Mouse (Mus musculus) hematopoietic stem cell, adult 5-6 weeks (primary cell): ENCODE measurements around the gene Hspg2. TPM values are rescaled to one million over a fixed set of nuclear protein-coding genes. Genes with fewer than 3 reads are reported as not detected.

Experiments
- ATAC-seq, 2 experiments: fragments of 125-278 bp in 1 of 2; replicated peaks in 1 of 2; 2 replicates each; pipeline ENCODE4 v1.8.0; 2016 to 2017; ENCODE audit warnings: inconsistent platforms in 2 of 2, mild to moderate bottlenecking in 2 of 2, moderate number of reproducible peaks in 2 of 2, low read depth in 1 of 2, moderate TSS enrichment in 1 of 2; ENCODE audit not compliant: low FRiP score in 2 of 2, poor library complexity in 2 of 2, severe bottlenecking in 2 of 2, insufficient read depth in 1 of 2, low TSS enrichment in 1 of 2
- total RNA-seq: library from RNA; stranded (forward); fragments of 172-1452, 232-1000 nt; gene quantifications from 2 replicates; pipeline ENCODE4 v1.2.3, GENCODE M21; 2017

Hspg2 gene
- total RNA-seq, 1 experiment from 2014 or later = not detected

DNA sequence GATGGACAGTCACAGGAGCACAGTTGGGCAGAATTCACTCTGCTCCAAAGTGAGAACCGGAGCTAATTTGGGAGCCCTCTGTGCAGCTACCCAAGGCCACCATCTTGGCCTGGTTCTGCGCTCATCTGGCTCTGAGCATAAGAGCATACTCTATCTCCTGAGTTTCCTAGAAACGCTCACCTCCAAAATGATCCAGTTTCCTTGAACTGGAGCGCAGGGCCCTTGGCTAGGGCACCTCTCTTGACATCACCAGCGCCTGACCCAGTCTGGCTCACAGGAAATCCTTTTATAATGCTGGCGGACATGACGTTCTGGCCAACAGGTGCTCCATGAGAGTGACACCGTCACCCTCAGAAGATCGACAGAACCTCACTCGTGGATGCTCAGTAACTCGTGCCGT, 12.0 kb upstream of the Hspg2 start:
- no peak for ATAC-seq

DNA sequence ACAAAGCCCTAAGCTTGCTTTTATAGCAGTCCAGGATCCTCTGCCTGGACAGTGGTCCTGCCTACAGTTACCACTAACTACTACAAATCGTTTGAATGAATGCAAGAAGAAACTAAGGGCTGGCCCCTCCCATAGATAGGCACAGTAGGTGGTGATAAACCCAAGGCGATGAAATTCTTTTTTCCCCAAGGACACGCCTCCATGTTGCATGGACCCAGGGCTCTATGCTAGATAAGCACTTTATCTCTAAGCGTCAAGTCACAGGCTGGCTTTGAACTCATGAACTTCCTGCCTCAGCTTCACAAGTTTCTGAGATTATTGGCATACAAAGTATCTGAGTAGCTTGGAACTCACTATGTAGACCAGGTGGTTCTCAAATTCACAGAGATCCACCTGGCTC, 11.3 kb upstream of the Hspg2 start:
- no peak for ATAC-seq

DNA sequence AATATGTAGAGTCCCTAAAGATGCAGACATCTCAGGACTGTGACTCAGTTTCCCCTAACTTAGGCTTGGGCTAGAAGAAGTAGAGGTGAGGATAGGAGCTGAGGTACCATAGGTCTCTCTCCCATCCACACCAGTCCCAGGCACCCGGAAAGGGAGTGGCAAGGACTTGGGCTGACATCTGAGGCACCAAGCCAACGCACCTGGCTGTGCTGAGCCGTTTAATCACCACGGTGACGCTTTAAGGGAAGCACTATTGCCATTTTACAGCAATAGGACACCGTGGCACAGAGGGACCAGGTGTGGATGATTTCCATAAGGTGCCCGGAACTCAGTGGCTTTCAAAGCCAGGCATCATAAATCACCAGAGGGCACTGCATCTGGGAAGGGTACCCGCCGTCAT, 10.3 kb upstream of the Hspg2 start:
- no peak for ATAC-seq

DNA sequence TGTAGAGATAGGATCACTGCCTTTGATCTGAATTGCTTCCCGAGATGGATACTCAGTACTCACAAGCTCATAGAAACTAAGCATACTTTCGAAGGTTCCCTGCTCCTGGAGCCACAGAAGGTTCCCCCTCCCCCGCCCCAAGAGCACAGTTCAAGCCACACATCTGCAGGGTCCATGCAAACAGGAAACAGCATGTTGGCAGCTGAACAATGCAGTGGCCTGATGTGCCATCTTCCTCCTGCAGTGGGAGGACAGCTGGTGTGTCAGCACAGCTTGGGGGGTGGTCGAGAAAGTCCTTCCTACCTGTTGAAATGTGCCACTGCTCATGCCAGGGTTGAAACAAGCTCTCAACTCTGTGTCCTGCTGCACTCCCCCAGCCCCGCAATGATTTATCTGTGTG, 9.7 kb upstream of the Hspg2 start:
- peak in 1 of 2 experiments; percentile 27; a peak in 1 of 4 replicates for ATAC-seq

DNA sequence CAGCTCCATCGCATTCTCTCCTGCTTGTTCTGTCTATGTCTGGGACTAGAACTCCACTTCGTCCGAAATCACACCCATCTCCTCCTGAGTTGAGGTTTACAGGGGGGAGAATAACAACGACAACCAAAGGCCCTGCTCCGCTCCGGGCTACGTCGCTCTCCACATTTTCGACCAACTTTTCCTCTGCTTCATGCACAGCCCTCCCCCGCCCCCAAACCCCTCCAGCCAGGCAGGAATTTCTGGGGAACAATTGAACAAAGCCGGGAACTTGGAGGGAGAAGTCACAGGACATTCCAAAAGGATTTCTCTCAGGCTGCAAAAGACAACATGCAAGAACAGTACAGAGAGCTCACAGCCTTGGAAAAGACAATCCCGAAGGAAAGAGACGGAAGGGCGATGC, 7.9 kb upstream of the Hspg2 start:
- ATAC-seq = no peak

DNA sequence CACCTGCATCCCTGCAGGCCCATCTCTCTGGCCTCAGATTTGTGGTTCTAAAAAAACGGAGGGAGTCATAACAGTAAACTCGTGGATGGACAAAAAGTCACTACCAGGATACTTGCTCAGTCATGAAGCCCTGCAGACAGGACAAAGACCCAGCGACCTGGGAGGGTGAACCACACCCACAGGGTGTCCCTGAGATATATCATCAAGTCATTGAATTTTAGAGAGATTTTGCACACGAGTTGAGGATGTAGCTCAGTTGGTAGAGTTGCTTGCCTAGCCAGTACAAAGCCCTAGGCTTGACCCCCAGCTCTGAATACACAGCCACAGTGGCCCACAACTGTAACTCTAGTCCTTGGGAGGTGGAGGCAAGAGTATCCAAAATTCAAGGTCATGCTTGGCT, 7.4 kb upstream of the Hspg2 start:
- no peak for ATAC-seq

DNA sequence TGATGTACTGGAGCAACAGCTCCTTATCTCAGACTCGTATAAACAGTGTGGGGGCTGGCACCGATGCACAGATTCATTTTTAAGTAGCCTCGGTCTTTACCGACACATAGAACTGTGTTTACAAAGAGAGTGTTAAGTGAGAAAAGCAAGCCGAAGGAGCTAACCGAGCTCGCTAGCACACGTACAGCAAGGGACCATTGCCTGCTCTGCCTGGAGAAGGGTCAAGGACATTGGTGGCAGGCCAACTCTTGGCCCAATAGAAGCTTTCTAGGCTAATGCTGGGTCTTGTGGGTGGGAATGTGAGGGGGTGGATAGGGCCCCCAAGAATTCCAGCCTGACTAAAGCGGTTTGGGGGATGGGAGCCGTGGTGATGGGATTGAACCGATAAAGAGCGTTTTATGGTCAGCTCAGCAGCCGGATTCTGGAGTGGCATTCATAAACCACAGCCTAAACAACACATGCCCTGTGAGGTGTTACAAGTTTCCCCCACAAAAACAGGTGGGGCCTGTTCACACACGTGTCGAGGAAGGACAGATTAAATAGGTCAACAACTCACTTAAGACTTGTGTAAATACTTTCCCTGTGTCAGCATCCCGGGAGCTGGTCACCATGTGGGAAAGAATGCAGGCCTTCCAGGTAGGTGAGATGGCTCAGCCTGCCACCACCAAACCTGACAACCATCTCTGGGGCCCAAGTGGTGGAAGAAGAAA, 6.4 kb upstream of the Hspg2 start:
- ATAC-seq = no peak

DNA sequence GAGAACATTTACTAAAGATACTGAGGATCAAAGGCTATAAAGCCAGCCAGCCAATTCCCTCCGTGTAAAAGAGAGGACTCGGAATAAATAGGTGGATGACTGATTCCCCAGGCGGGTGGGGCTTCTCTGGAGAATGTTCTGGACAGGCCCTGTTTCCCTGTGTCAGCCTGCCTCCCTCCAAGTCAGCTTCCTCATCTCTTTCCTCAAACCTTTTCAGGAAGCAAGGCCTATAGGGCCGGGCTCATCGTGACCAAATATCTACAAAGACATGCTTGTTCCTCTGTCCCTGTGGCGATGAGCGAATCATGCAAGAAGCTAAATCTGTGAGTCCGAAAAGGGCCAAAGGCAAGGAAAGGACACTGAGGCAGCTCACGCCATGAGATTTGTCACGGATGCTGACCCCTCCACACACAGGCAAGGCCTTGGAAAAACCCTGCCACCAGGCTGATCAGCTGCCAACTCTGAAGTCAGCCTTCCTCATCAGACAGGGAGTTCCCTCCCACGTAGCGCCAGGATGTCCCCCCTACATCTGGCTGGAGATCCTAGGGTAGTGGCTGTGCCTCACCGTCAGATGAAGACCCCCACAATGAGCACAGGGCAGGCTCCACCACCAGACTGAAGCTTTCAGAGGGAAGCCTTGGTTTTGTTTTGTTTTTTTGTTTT, 3.3 kb upstream of the Hspg2 start:
- ATAC-seq = no peak

DNA sequence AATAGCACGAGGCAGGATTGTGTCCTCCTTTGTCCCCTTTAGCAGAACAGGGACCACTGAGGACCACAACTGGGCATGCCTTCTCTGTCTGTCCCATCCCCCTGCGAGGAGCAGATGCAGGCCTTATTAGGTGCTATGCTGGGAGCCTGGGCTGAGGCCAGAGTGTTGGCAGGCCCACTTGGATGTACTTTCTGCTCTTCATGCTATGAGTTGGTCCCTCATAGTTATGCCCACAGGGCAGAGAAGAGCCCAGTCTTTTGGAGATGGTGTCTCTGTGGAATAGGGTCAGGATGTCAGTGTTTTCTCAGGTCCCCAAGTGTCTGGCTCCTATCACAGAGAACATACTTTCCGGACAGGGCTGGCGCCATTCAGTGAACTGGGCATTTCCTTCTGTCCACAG, 1.6 kb upstream of the Hspg2 start:
- no peak for ATAC-seq

DNA sequence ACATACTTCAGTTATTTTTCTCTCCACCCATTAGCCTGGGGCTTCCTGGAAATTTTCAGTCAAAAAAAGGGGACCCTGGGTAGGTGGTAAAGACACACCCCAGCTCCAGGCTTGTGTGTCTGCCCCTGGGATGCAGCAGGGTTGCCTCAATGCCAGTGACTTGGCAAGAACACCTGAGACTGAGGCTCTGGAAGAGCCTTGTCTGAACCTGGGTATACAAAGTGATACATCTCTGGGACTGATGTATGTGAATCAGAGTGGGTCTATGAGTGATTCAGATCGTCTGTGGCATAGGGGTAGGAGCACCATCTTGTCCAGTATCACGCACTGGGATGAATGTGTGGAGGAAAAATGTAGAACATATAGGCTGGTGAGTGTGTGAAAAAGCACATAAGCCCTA, 1.0 kb upstream of the Hspg2 start:
- no peak for ATAC-seq

DNA sequence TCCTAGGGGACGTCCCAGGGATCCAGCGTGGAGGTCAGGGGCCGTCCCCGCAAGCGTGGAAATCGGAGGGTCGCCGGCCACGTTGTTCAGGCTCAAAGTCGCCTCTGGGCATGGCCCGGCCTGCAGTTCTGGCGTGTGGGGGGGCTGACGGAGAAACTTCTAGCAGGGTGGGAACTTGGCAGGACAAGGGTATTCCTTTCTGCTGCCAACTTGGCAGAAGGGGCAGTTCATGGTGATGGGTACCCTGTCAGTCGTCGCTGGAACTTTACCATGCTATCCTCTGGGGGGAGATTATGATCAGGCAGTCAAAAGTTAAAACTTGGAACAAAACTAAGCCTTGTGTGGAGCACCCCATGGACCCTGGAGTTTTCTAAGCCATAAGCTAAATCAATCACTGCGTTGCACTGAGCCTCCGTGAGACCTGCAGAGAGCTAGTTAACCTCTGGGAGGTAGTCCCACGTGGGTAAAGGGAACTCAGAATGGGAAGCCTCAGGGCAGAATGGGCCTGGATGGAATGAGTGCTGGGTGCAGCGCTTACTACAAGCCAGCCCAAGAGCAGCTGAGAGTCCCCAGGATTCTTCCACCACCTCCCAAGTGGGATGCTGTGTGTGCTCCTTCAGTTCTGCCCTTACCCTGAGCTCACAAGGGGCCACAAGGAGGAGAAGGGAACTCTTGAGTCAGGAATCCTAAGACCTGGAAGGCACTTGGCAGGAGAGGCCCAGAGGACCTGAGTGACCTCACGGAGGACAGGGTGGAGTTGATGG, 694 bp downstream of the Hspg2 start:
- no peak for ATAC-seq

DNA sequence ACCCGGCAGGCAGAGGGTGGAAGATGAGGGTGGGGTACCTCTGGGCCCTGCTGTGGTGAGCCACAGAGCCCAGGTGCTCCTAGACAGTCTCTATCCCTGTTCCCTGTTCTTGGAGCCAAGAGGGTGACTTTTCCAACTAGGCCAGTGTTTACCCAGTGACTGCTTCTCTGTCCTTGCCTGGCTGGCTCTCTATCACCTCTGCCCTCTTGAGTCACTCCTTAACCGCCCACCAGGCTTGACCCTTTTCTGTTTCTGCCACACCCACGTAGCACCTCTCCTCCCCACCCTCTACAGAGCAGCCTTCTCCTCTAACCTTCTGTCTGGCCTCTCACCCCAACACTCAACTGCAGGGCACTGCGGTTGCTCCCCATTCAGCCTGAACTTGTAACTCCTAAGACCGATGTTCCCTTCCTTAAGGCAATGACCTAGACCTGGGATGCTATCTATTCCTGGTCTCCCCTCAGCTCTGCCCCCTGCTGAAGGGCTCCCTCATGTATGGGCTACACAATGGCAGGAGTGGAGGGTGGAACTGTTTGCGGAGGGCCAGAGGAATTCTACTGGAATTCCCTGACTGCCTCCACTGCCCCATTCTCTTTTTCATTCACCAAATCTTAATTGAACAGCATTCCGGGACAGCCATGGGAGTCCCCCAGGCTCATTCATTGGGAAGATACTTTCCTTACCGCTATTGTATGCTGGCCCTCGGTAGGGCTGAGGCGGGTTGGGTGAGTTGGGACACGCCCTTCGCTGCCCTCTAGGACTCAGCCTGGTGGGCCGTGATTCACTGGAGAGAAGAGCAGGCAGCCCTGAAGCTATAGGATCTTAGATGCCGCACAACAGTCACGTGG, 1.5 kb downstream of the Hspg2 start:
- ATAC-seq = no peak

DNA sequence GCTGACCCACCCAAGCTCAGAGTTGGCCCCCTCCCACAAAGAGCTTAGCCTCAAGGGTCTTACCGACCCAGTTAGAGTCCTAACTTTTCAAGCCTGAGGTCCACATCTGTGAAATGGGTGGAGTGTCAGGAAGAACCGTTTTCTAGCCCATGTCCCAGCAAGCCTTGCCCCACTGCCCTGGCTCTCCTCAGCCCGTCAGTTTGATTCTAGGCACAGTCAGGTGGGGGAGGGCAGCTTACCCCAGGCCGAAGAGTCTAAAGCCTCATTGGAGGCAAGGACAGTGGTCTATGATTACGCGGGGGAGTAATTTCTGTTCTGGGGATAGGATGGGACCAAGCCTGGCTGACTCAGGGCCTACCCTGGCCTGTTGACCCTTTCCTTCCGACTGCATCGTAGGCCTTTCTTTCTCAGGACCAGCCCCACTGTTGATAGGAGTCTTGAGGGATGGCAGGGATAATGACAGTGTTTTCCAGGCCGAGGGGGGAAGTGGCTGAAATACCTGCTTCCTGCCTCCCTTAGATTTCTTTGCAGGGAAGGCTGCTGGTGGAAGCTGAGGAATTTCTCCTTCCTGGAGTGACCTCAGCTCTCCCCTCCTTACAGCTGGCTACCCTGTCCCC, 2.2 kb downstream of the Hspg2 start:
- ATAC-seq = no peak

DNA sequence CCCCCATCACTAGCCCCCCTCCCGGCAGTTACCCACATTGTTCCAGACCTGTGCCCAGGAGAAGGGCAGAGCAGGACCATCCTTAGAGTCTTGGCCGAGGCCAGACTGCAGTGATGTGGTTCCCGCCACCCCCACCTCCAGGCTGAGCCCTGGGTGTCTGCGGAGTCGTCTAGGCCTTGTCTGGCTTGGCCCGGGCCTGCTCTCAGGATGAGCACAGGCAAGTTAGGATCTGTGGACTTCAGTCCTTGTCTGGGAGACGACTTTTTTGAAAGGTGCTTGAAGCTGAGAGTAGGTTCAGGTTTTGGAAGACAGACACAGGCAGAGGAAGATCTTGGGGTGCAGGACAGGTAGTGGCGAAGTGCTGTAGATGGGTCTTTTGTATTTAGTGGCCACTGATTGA, 2.8 kb downstream of the Hspg2 start:
- no peak for ATAC-seq

DNA sequence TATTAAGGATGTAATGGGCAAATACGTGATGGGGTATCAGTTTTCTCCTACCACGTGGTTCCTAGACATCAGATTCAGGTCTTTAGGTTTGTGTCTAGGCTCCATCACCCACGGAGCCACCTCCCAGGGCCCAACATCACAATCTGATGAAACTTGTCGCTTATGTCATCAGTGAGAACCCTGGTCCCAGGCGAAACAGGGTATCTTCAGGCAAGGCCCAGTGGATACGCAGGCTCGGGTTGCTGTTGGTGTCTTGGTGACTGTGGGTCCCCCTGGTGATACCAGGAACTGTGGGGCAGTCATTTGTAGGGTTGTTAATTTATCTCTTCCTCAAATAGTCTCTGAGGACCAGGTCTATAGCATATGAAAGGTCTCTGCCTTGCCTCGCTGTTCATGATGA, 4.7 kb downstream of the Hspg2 start:
- ATAC-seq = no peak

DNA sequence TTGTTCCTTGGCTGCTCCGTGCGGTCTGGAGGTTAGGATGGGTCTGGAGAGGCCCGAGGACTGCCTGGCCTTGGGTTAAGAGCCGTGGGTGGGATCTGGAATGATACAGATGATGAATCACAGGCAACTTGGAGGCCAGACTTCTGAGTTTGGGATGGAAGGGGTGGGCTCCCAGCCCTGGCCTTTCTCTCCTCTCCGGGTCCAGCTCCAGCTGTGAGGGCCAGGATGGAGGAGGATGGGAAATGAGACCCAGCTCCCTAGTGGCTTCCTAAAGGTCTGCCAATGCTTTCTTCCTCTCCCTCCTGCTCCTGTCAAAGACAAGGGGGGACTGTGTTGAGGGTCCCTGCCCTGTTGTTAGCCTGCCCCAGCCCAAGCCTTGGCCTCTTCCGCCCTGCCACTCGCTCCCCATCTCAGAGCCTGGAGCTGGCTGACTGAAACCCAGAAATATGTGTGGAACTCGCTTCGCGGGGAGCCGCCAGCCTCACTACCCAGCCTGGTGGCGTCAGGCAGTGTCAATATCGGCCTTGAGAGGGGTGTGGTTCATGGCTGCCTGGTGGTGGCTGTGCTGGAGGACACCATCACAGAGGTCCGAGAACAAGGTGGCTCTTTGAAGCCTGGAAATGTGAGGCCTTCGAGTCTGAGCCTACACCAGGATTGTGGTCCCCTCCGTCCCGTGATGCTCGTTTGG, 5.3 kb downstream of the Hspg2 start:
- ATAC-seq = no peak

DNA sequence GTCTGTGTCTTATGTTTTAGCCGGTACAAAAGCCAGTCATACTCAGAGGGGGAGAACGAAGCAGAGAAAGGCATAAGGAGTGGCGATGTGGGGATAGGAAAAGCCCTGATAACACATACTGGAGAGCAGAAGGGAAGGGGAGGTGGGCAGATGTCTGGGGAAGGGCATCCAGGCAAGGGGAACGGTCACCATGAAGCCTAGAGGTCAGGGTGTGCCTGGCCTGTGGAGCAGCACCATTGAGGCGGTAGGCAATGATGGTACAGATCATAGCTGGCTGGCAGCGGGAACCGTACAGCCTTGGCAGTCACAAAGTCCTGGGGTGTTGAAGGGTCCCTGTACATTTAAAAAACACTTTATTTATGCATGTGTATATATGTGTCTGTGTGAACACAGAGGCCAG, 6.1 kb downstream of the Hspg2 start:
- ATAC-seq = no peak
